Mouse (Mus musculus): ENCODE measurements around the gene Baz2b.

The Baz2b gene

GRCm38 (mm10) chr2:60133072-60133471, 76.6 kb downstream of the Baz2b start:
- DNase-seq (ENCODE audit: low read depth in 1 of 2, low spot score in 2 of 2): no peak

GRCm38 (mm10) chr2:60132269-60133042, 77.2 kb downstream of the Baz2b start:
- no peak for DNase-seq (ENCODE audit: low read depth in 1 of 2, low spot score in 2 of 2)

- DNase-seq (ENCODE audit: low read depth in 1 of 2, low spot score in 2 of 2): no peak
Measured at GRCm38 (mm10) chr2:60128631-60129030, 81.0 kb downstream of the Baz2b start.

- no peak for DNase-seq (ENCODE audit: low read depth in 1 of 2, low spot score in 2 of 2)
Measured at GRCm38 (mm10) chr2:60126831-60127230, 82.8 kb downstream of the Baz2b start.

- DNase-seq (ENCODE audit: low read depth in 1 of 2, low spot score in 2 of 2): no peak
Measured at GRCm38 (mm10) chr2:60126292-60126691, 83.3 kb downstream of the Baz2b start.

- peak in 1 of 2 experiments; percentile 41 for DNase-seq (ENCODE audit: low read depth in 1 of 2, low spot score in 2 of 2)
Measured at GRCm38 (mm10) chr2:60125049-60126004, 84.3 kb downstream of the Baz2b start.

GRCm38 (mm10) chr2:60124648-60125048, 85.0 kb downstream of the Baz2b start:
- peak in 1 of 2 experiments; percentile 34 for DNase-seq (ENCODE audit: low read depth in 1 of 2, low spot score in 2 of 2)

GRCm38 (mm10) chr2:60123911-60124647, 85.6 kb downstream of the Baz2b start:
- DNase-seq (ENCODE audit: low read depth in 1 of 2, low spot score in 2 of 2): no peak

- DNase-seq (ENCODE audit: low read depth in 1 of 2, low spot score in 2 of 2): no peak
Measured at GRCm38 (mm10) chr2:60123061-60123874, 86.4 kb downstream of the Baz2b start.

- DNase-seq (ENCODE audit: low read depth in 1 of 2, low spot score in 2 of 2): no peak
Measured at GRCm38 (mm10) chr2:60122188-60122587, 87.5 kb downstream of the Baz2b start.

GRCm38 (mm10) chr2:60120681-60121080, 89.0 kb downstream of the Baz2b start:
- no peak for DNase-seq (ENCODE audit: low read depth in 1 of 2, low spot score in 2 of 2)

- DNase-seq (ENCODE audit: low read depth in 1 of 2, low spot score in 2 of 2): no peak
Measured at GRCm38 (mm10) chr2:60118684-60119558, 90.7 kb downstream of the Baz2b start.

- DNase-seq (ENCODE audit: low read depth in 1 of 2, low spot score in 2 of 2): no peak
Measured at GRCm38 (mm10) chr2:60117867-60118266, 91.8 kb downstream of the Baz2b start.

GRCm38 (mm10) chr2:60115891-60116554, 93.6 kb downstream of the Baz2b start:
- no peak for DNase-seq (ENCODE audit: low read depth in 1 of 2, low spot score in 2 of 2)

GRCm38 (mm10) chr2:60114901-60115300, 94.7 kb downstream of the Baz2b start:
- no peak for DNase-seq (ENCODE audit: low read depth in 1 of 2, low spot score in 2 of 2)

GRCm38 (mm10) chr2:60113661-60114560, 95.7 kb downstream of the Baz2b start:
- peak in 1 of 2 experiments; percentile 14 for DNase-seq (ENCODE audit: low read depth in 1 of 2, low spot score in 2 of 2)

- no peak for DNase-seq (ENCODE audit: low read depth in 1 of 2, low spot score in 2 of 2)
Measured at GRCm38 (mm10) chr2:60112116-60112515, 97.5 kb downstream of the Baz2b start.

GRCm38 (mm10) chr2:60109001-60109400, 100.6 kb downstream of the Baz2b start:
- DNase-seq (ENCODE audit: low read depth in 1 of 2, low spot score in 2 of 2): no peak
